Mouse (Mus musculus): ENCODE measurements at regions not wholly inside any gene's neighbourhood (a gene's known extent, or its start where the extent isn't known, plus 50 kb on each side); places are given as distances from the start of the nearest gene placed in this dataset.

DNA sequence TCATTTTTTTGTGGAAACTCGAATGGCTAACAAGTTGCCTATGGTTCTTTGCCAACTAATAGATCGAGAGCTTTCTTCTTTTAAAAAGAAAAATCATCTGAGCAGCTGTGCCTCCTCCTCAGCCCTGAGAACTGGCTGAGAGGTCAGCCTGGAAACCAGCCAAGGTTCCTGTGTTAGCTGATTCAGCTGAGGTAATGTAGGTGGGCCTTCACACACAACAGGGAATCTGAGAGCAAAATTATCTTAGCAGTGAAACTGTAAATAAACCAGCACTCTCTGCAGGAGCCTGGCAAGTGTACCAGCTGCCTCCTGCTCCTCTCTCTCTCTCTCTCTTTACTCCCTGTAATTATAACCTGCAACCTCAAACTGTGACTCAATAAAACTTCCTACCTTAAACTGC lies 364.4 kb upstream of the Khdrbs2 start:
- H3K4me2 ChIP-seq (ENCODE audit: low read depth, low read length): no peak overlapping the region
- 52% methylated on average over 2 of the region's 2 CpGs for WGBS
- no peaks in the 10 kb centered on the region for H3K4me1 ChIP-seq (ENCODE audit: control insufficient read depth, insufficient read depth, low read length)
- DNase-seq (ENCODE audit: low spot score) (peak; percentile 8), ATAC-seq (ENCODE audit: low read depth) (no peak)
- no peaks in the 10 kb centered on the region for H3K9me3 ChIP-seq (ENCODE audit: control insufficient read depth, low read length)
- no peaks in the 10 kb centered on the region for H3K27me3 ChIP-seq (replicated peaks; ENCODE audit: control insufficient read depth, insufficient read depth, low read length)
- no peak overlapping the region for H3K27ac ChIP-seq (replicated peaks; ENCODE audit: low read depth, low read length)
- H3K36me3 ChIP-seq (ENCODE audit: control insufficient read depth, insufficient read depth, low read length): no peaks in the 10 kb centered on the region
- no peak overlapping the region for H3K9ac ChIP-seq (ENCODE audit: low read depth, low read length)
- H3K4me3 ChIP-seq (ENCODE audit: low read depth, low read length): no peak overlapping the region

Data from embryonic facial prominence, embryonic 14.5 days (tissue).